Mouse (Mus musculus): ENCODE results near the gene Zkscan5.
"Not testable (repeated sequence)": the region's sequence is repeated elsewhere in the genome, so short reads cannot be mapped to it uniquely, and the experiment has no call there.

Zkscan5 gene

GRCm38 (mm10) chr5:145203936-145204691, at the start of gene Zkscan5:
Gene Zkscan5, plus strand, starts transcription at chr5:145204562.
- DNase-seq (ENCODE audit: low read depth, low spot score) = peak; percentile 98

- DNase-seq (ENCODE audit: low read depth, low spot score) = no peak
Measured at GRCm38 (mm10) chr5:145161361-145161760, 43.0 kb upstream of the Zkscan5 start.

- DNase-seq (ENCODE audit: low read depth, low spot score) = no peak
Measured at GRCm38 (mm10) chr5:145164710-145165109, 39.7 kb upstream of the Zkscan5 start.

- DNase-seq (ENCODE audit: low read depth, low spot score) = no peak
Measured at GRCm38 (mm10) chr5:145165184-145165583, 39.2 kb upstream of the Zkscan5 start.

GRCm38 (mm10) chr5:145166536-145167305, 37.6 kb upstream of the Zkscan5 start, which contains the start of the genes Ptcd1 and Cpsf4:
Gene Ptcd1, minus strand, starts transcription at chr5:145167108.
Gene Cpsf4, plus strand, starts transcription at chr5:145167213.
- DNase-seq (ENCODE audit: low read depth, low spot score) = peak; percentile 99

- DNase-seq (ENCODE audit: low read depth, low spot score) = no peak
Measured at GRCm38 (mm10) chr5:145167306-145167661, 37.1 kb upstream of the Zkscan5 start.

- DNase-seq (ENCODE audit: low read depth, low spot score) = no peak
Measured at GRCm38 (mm10) chr5:145178461-145178980, 25.8 kb upstream of the Zkscan5 start.

- DNase-seq (ENCODE audit: low read depth, low spot score) = no peak
Measured at GRCm38 (mm10) chr5:145185244-145185643, 19.1 kb upstream of the Zkscan5 start.

GRCm38 (mm10) chr5:145189416-145189815, 14.9 kb upstream of the Zkscan5 start:
- DNase-seq (ENCODE audit: low read depth, low spot score) = peak; percentile 23

GRCm38 (mm10) chr5:145190373-145190772, 14.0 kb upstream of the Zkscan5 start:
- DNase-seq (ENCODE audit: low read depth, low spot score) = no peak

- peak; percentile 86 for DNase-seq (ENCODE audit: low read depth, low spot score)
Measured at GRCm38 (mm10) chr5:145190875-145191798, 13.2 kb upstream of the Zkscan5 start.

- no peak for DNase-seq (ENCODE audit: low read depth, low spot score)
Measured at GRCm38 (mm10) chr5:145191962-145192361, 12.4 kb upstream of the Zkscan5 start, which contains the start of gene Atp5j2. Gene Atp5j2, minus strand, starts transcription at chr5:145192062.

- no peak for DNase-seq (ENCODE audit: low read depth, low spot score)
Measured at GRCm38 (mm10) chr5:145200387-145200786, 4.0 kb upstream of the Zkscan5 start.

- DNase-seq (ENCODE audit: low read depth, low spot score) = peak; percentile 93
Measured at GRCm38 (mm10) chr5:145201321-145201991, 2.9 kb upstream of the Zkscan5 start, which contains the start of gene Zkscan14. Gene Zkscan14, minus strand, starts transcription at chr5:145201868.

GRCm38 (mm10) chr5:145202446-145202845, 1.9 kb upstream of the Zkscan5 start:
- DNase-seq (ENCODE audit: low read depth, low spot score) = no peak

- no peak for DNase-seq (ENCODE audit: low read depth, low spot score)
Measured at GRCm38 (mm10) chr5:145205041-145205440, 679 bp downstream of the Zkscan5 start.

- no peak for DNase-seq (ENCODE audit: low read depth, low spot score)
Measured at GRCm38 (mm10) chr5:145207385-145207784, 3.0 kb downstream of the Zkscan5 start.

GRCm38 (mm10) chr5:145207954-145208353, 3.6 kb downstream of the Zkscan5 start:
- no peak for DNase-seq (ENCODE audit: low read depth, low spot score)

GRCm38 (mm10) chr5:145208391-145208790, 4.0 kb downstream of the Zkscan5 start:
- DNase-seq (ENCODE audit: low read depth, low spot score) = not testable (repeated sequence)

- DNase-seq (ENCODE audit: low read depth, low spot score) = no peak
Measured at GRCm38 (mm10) chr5:145211340-145211739, 7.0 kb downstream of the Zkscan5 start.

GRCm38 (mm10) chr5:145212216-145212615, 7.9 kb downstream of the Zkscan5 start:
- DNase-seq (ENCODE audit: low read depth, low spot score) = no peak

All from CD4-positive helper T cell, adult 2 months (primary cell).